ENCODE assay signal across 22 mouse cellular contexts in the genomic region with DNA sequence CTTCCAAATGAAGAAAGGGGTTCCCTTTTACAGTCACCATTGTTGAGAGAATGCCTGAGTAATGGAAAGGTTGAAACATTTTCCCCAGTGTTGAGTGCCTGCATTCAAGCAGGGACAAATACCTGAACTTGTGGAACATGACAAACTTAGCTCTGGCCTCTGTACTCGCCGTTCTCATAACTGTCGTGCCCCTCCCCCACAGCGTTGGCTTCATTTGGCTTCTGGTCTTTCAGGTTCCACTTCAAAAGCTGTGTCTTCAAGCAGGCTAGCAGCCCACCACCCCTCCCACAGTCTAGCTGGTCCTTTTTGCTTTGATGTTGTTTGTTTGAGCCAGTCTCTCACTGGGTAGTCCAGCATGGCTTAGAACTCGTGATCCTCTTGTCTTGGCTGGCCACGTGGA. TPM values are rescaled to one million over a fixed set of nuclear protein-coding genes. Genes with fewer than 3 reads are reported as not detected.
A peak's percentile ranks its signal among the peaks of the same experiment; 100 is the strongest.
DNase-seq lines count a peak whose midpoint lies in the region; ATAC-seq and TF ChIP-seq lines count a peak whose summit lies in the region.
"Had no signal": no experiment of that assay in that cellular context is flagged by ENCODE, and none has a peak within 500 bp of the region (broad histone marks: within the 10 kb centered on the region; RNA-seq: fewer than 3 reads in every experiment).

No protein-coding gene starts in this region.

- no peaks in the 10 kb centered on the region for H3K36me3 ChIP-seq in liver, postnatal 0 days (replicated peaks; ENCODE audit: insufficient read depth, low read length)
- H3K36me3 ChIP-seq in liver, embryonic 11.5 days (ENCODE audit: control insufficient read depth, insufficient read depth, low read length), result no peaks in the 10 kb centered on the region
- H3K36me3 ChIP-seq in C2C12 (ENCODE audit: control insufficient read depth, insufficient read depth), result peaks cover 16% of the 10 kb centered on the region
- H3K36me3 ChIP-seq: hindbrain, embryonic 13.5 days; neural tube, embryonic 12.5 days had no signal

- H3K79me3 ChIP-seq in C2C12 (ENCODE audit: low read depth), result peaks cover 19% of the 10 kb centered on the region

- H3K79me2 ChIP-seq in C2C12 (ENCODE audit: control insufficient read depth, insufficient read depth), result peaks cover 33% of the 10 kb centered on the region

- 46% methylated on average over 6 of the region's 6 CpGs for WGBS in liver, postnatal 0 days (ENCODE audit: insufficient replicate concordance)
- WGBS in liver, embryonic 11.5 days, result 31% methylated on average over 6 of the region's 6 CpGs

- no peaks in the 10 kb centered on the region for H3K27me3 ChIP-seq in liver, postnatal 0 days (ENCODE audit: insufficient read depth, low read length)
- no peaks in the 10 kb centered on the region for H3K27me3 ChIP-seq in liver, embryonic 11.5 days (replicated peaks; ENCODE audit: control insufficient read depth, insufficient read depth, low read length)
- no peaks in the 10 kb centered on the region for H3K27me3 ChIP-seq in C2C12 (ENCODE audit: control insufficient read depth, insufficient read depth, insufficient read length)
- H3K27me3 ChIP-seq: heart, embryonic 13.5 days; limb, embryonic 13.5 days; neural tube, embryonic 12.5 days had no signal

- DNase-seq in gastrocnemius, adult 18-20 months (ENCODE audit: low spot score), result peak; percentile 34
- DNase-seq in gastrocnemius, postnatal 10 days, result no peak
- no peak for DNase-seq in liver, postnatal 0 days
- no peak for DNase-seq in liver, embryonic 11.5 days (ENCODE audit: low spot score)
- peak; percentile 28 to 52 for DNase-seq in kidney, postnatal 36 days
- no peak for DNase-seq in adrenal gland, adult 18-20 months (ENCODE audit: low spot score in 2 of 2)
- DNase-seq in ovary, postnatal 14 days (ENCODE audit: low spot score), result no peak
- DNase-seq: adrenal gland, postnatal 25 days; cerebellum, adult 2 months; heart, adult 18-20 months; thymus, postnatal 14 days had no signal

- no peaks in the 10 kb centered on the region for H3K9me3 ChIP-seq in liver, postnatal 0 days (ENCODE audit: low read length)
- no peaks in the 10 kb centered on the region for H3K9me3 ChIP-seq in liver, embryonic 11.5 days (ENCODE audit: control insufficient read depth, low read length)
- H3K9me3 ChIP-seq: G1E; heart, embryonic 13.5 days; hindbrain, embryonic 13.5 days; limb, embryonic 13.5 days; neural tube, embryonic 12.5 days had no signal

- TF ChIP-seq EP300 in liver, postnatal 0 days (IDR thresholded peaks at IDR 0.05; ENCODE audit: low read depth), result no peak

- no peak for TF ChIP-seq CTCF in liver, postnatal 0 days (IDR thresholded peaks at IDR 0.05; ENCODE audit: low read depth)
- TF ChIP-seq CTCF in C2C12 (IDR thresholded peaks at IDR 0.05; ENCODE audit: control insufficient read depth, insufficient read depth, insufficient read length), result no peak

- H3K9ac ChIP-seq in liver, postnatal 0 days (replicated peaks), result no peak overlapping the region
- no peak overlapping the region for H3K9ac ChIP-seq in liver, embryonic 11.5 days (ENCODE audit: low read depth, low read length)
- H3K9ac ChIP-seq: heart, embryonic 13.5 days; hindbrain, embryonic 13.5 days; limb, embryonic 13.5 days; liver, embryonic 14.5 days; neural tube, embryonic 12.5 days had no signal

- no peak overlapping the region for H3K27ac ChIP-seq in liver, postnatal 0 days (ENCODE audit: low read depth)
- H3K27ac ChIP-seq in liver, embryonic 11.5 days (ENCODE audit: low read depth, low read length), result no peak overlapping the region
- H3K27ac ChIP-seq: heart, embryonic 13.5 days; hindbrain, embryonic 13.5 days; limb, embryonic 13.5 days; liver, embryonic 14.5 days; neural tube, embryonic 12.5 days had no signal

- H3K4me3 ChIP-seq in liver, postnatal 0 days (ENCODE audit: low read depth, low read length), result no peak overlapping the region
- H3K4me3 ChIP-seq in liver, embryonic 11.5 days (ENCODE audit: low read depth, low read length), result no peak overlapping the region
- no peak overlapping the region for H3K4me3 ChIP-seq in C2C12 (ENCODE audit: insufficient read depth, poor library complexity, severe bottlenecking)
- H3K4me3 ChIP-seq: hindbrain, embryonic 13.5 days; limb, embryonic 13.5 days; neural tube, embryonic 12.5 days had no signal

- H3K4me1 ChIP-seq in liver, postnatal 0 days (ENCODE audit: insufficient read depth), result peaks cover 6% of the 10 kb centered on the region; the same call in 1 of the 2 replicates
- no peaks in the 10 kb centered on the region; the same call in 1 of the 2 replicates for H3K4me1 ChIP-seq in liver, embryonic 11.5 days (replicated peaks; ENCODE audit: control insufficient read depth, insufficient read depth, low read length)
- H3K4me1 ChIP-seq: hindbrain, embryonic 13.5 days; neural tube, embryonic 12.5 days had no signal

- peak overlapping the region; percentile 43 for H3ac ChIP-seq in C2C12 (ENCODE audit: control insufficient read depth, insufficient read length, low read depth)

- ATAC-seq in liver, postnatal 0 days, result no peak
- ATAC-seq in liver, embryonic 11.5 days (replicated peaks; ENCODE audit: low FRiP score), result no peak
- ATAC-seq: CD4-positive, CD25-positive, alpha-beta regulatory T cell, adult 4 months had no signal

- 0 out of 2 replicates have a peak overlapping the region, but pooled peaks have one; percentile 1 for H3K4me2 ChIP-seq in liver, postnatal 0 days (ENCODE audit: low read depth, low read length)
- no peak overlapping the region for H3K4me2 ChIP-seq in liver, embryonic 11.5 days
- H3K4me2 ChIP-seq: hindbrain, embryonic 13.5 days; midbrain, embryonic 11.5 days; neural tube, embryonic 12.5 days had no signal

TF ChIP-seq in C2C12, 6 proteins besides CTCF, POLR2A, EP300 and RAD21:
- no peak for TF ChIP-seq MAX (IDR thresholded peaks at IDR 0.05)
- TF ChIP-seq MYOD1 (IDR thresholded peaks at IDR 0.05; ENCODE audit: control insufficient read depth, insufficient read length, low read depth), result no peak

RNA-seq across cellular contexts. Expression of a gene that starts 1.5 kb away (rescaled TPM):
- 10 to 100 TPM; 30.3 to 35.0 TPM for total RNA-seq in gastrocnemius, adult 18-20 months (2021)
- total RNA-seq in gastrocnemius, postnatal 10 days (2021), result 10 to 100 TPM; 54.2 to 55.4 TPM
- polyA plus RNA-seq in liver, postnatal 0 days (2015; fragmentation: Nextera tagmentation; extraction: Ambion mirVana), result 25.7 TPM in 2 replicates
- polyA plus RNA-seq in liver, embryonic 11.5 days (2014; fragmentation: Nextera tagmentation; extraction: Ambion mirVana), result 78.2 and 79.5 TPM in 2 replicates
- 549 TPM for polyA plus RNA-seq in C2C12 (2012; fragmentation: generic; extraction: Trizol)
- 10 to 100 TPM; 54.4 to 68.4 TPM for total RNA-seq in adrenal gland, adult 18-20 months (2021)

RNA-seq across cellular contexts. Expression of a gene that starts 8.3 kb away (rescaled TPM):
- total RNA-seq in gastrocnemius, adult 18-20 months (2021), result 10 to 100 TPM; 30.6 to 33.7 TPM
- 1 to 10 TPM; 2.8 to 3.3 TPM for total RNA-seq in gastrocnemius, postnatal 10 days (2021)
- 2.4 TPM in 2 replicates for polyA plus RNA-seq in liver, postnatal 0 days (2015; fragmentation: Nextera tagmentation; extraction: Ambion mirVana)
- 0.06 TPM in 1 of 2 replicates, not detected in the other for polyA plus RNA-seq in liver, embryonic 11.5 days (2014; fragmentation: Nextera tagmentation; extraction: Ambion mirVana)
- 0.08 TPM for polyA plus RNA-seq in C2C12 (2012; fragmentation: generic; extraction: Trizol)
- total RNA-seq in adrenal gland, adult 18-20 months (2021), result under 1 TPM; 0.46 to 0.64 TPM
- total RNA-seq: monocyte, adult 5-6 weeks had no signal
- polyA plus RNA-seq: CD4-positive, CD25-positive, alpha-beta regulatory T cell, adult 4 months; forebrain, embryonic 11.5 days; hindbrain, embryonic 13.5 days; midbrain, embryonic 11.5 days; neural tube, embryonic 12.5 days had no signal

RNA-seq across cellular contexts. Expression of a gene that starts 15.7 kb away (rescaled TPM):
- 10 to 100 TPM; 10.8 to 26.5 TPM for total RNA-seq in gastrocnemius, adult 18-20 months (2021)
- 10 to 100 TPM in 1 of 2 experiments, 1 to 10 TPM in 1; 8.7 to 11.1 TPM for total RNA-seq in gastrocnemius, postnatal 10 days (2021)
- 1.7 TPM in 2 replicates for polyA plus RNA-seq in liver, postnatal 0 days (2015; fragmentation: Nextera tagmentation; extraction: Ambion mirVana)
- polyA plus RNA-seq in liver, embryonic 11.5 days (2014; fragmentation: Nextera tagmentation; extraction: Ambion mirVana), result 2.7 and 4.0 TPM in 2 replicates
- 3.0 TPM for polyA plus RNA-seq in C2C12 (2012; fragmentation: generic; extraction: Trizol)
- 10 to 100 TPM in 1 of 2 experiments, 1 to 10 TPM in 1; 8.8 to 11.7 TPM for total RNA-seq in adrenal gland, adult 18-20 months (2021)

RNA-seq across cellular contexts. Expression of a gene that starts 24.2 kb away (rescaled TPM):
- 10 to 100 TPM; 14.3 to 15.0 TPM for total RNA-seq in gastrocnemius, adult 18-20 months (2021)
- 10 to 100 TPM; 19.6 to 19.8 TPM for total RNA-seq in gastrocnemius, postnatal 10 days (2021)
- 8.0 and 9.3 TPM in 2 replicates for polyA plus RNA-seq in liver, postnatal 0 days (2015; fragmentation: Nextera tagmentation; extraction: Ambion mirVana)
- 30.0 and 33.4 TPM in 2 replicates for polyA plus RNA-seq in liver, embryonic 11.5 days (2014; fragmentation: Nextera tagmentation; extraction: Ambion mirVana)
- polyA plus RNA-seq in C2C12 (2012; fragmentation: generic; extraction: Trizol), result 15.7 TPM
- total RNA-seq in adrenal gland, adult 18-20 months (2021), result 10 to 100 TPM; 48.0 to 59.9 TPM

RNA-seq across cellular contexts. Expression of a gene that starts 34.5 kb away (rescaled TPM):
- total RNA-seq in gastrocnemius, adult 18-20 months (2021), result 1 to 10 TPM; 1.4 to 1.5 TPM
- total RNA-seq in gastrocnemius, postnatal 10 days (2021), result 1 to 10 TPM; 2.4 TPM
- polyA plus RNA-seq in liver, postnatal 0 days (2015; fragmentation: Nextera tagmentation; extraction: Ambion mirVana), result 0.04 TPM in 1 of 2 replicates, not detected in the other
- polyA plus RNA-seq in liver, embryonic 11.5 days (2014; fragmentation: Nextera tagmentation; extraction: Ambion mirVana), result 0.69 and 0.95 TPM in 2 replicates
- polyA plus RNA-seq in C2C12 (2012; fragmentation: generic; extraction: Trizol), result 0.75 TPM
- 10 to 100 TPM; 46.1 to 70.5 TPM for total RNA-seq in adrenal gland, adult 18-20 months (2021)

Comparison
In these comparisons a context has a peak if more than half of its experiments do, and no peak if none do; other contexts are left out.
1. DNase-seq: peak in gastrocnemius, adult 18-20 months (single experiment) and kidney, postnatal 36 days (2 of 2); none in gastrocnemius, postnatal 10 days (single experiment), liver, postnatal 0 days (single experiment), liver, embryonic 11.5 days (single experiment), adrenal gland, adult 18-20 months (0 of 2) and ovary, postnatal 14 days (single experiment).
2. RNA of a gene that starts 8.3 kb away (total RNA-seq): 30.6 to 33.7 TPM in gastrocnemius, adult 18-20 months; 2.8 to 3.3 TPM in gastrocnemius, postnatal 10 days and 0.46 to 0.64 TPM in adrenal gland, adult 18-20 months; every median in the first group is over 4 times any median in the second.